Mouse (Mus musculus) small intestine, adult 10 weeks (tissue): Measurements from ENCODE around the gene Arhgap36. TPM values are rescaled to one million over a fixed set of nuclear protein-coding genes. Genes with fewer than 3 reads are reported as not detected.

Experiments
- polyA plus RNA-seq: library from polyadenylated mRNA; stranded (reverse); fragments of 350-450 nt; fragmentation: Illumina TruSeq; extraction: RNeasy Lipid Tissue Mini Kit (QIAGEN cat#74804); gene quantifications from one replicate; pipeline ENCODE4 v1.2.3, GENCODE M21; 2014; ENCODE audit warnings: low replicate concordance

The Arhgap36 gene
- not detected for polyA plus RNA-seq

DNA sequence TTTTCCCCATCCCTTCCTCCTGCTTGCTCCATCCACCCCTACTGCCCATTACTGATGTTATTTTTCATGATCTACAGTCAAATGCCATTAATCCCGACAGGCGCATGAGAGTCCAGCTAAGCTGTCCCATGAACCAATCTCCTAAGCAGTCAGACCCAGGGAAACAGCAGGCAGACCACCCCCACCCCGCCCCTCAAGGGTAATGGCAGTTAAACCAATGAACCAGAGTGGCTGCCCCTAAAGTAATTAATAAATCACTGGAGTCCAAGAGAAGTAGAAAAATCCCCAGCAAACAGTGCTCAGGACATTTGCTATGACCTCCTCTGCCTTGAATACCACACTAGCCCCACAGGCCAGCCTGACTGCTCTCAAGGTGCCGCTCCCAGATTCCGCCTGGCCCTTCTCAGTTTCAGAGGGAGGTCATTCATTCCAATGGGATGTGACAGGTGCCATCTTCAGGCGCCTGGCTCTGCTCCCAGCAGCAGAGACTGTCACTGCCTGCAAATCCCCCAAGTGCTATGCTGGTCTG is at the start of gene Arhgap36:
Gene Arhgap36 (plus strand): TSS at position 504 of the 529 bp plus-strand sequence.

Other genes with a start within 250 kb of the Arhgap36 start
- 19.2 TPM for gene Enox2, start 175.7 kb upstream of the Arhgap36 start, polyA plus RNA-seq
- gene Olfr1320, start 208.4 kb downstream of the Arhgap36 start, polyA plus RNA-seq, result not detected